Mouse (Mus musculus) layer of hippocampus, postnatal 25 days (tissue): ENCODE data around the gene Pik3r2. TPM values are rescaled to one million over a fixed set of nuclear protein-coding genes. Genes with fewer than 3 reads are reported as not detected.
A peak's percentile ranks its signal among the peaks of the same experiment; 100 is the strongest.
"Not testable (repeated sequence)": the region's sequence is repeated elsewhere in the genome, so short reads cannot be mapped to it uniquely, and the experiment has no call there.

Experiments used
- DNase-seq, 2 experiments: peaks; one replicate each; pipeline ENCODE4 v3.0.0; 2022; ENCODE audit warnings: mixed read lengths in 2 of 2, low spot score in 1 of 2; ENCODE audit errors: extremely low spot score in 1 of 2
- total RNA-seq, 2 experiments: library from RNA; stranded (reverse); gene quantifications; 2 replicates each; pipeline ENCODE4 v1.2.3; 2021

Gene Pik3r2
- total RNA-seq = 100 to 1,000 TPM; 154 to 159 TPM

- peak; percentile 99 for DNase-seq
Observed at GRCm38 (mm10) chr8:70776496-70777444, at the start of gene Pik3r2. Pik3r2 (minus strand) TSS chr8:70776713.

- no peak for DNase-seq
Observed at GRCm38 (mm10) chr8:70825816-70826215, 49.3 kb upstream of the Pik3r2 start.

- no peak for DNase-seq
Observed at GRCm38 (mm10) chr8:70823802-70824201, 47.3 kb upstream of the Pik3r2 start.

- DNase-seq = not testable (repeated sequence)
Observed at GRCm38 (mm10) chr8:70822594-70822993, 46.1 kb upstream of the Pik3r2 start.

- DNase-seq = no peak
Observed at GRCm38 (mm10) chr8:70821992-70822391, 45.5 kb upstream of the Pik3r2 start.

GRCm38 (mm10) chr8:70821399-70821962 is 45.0 kb upstream of the Pik3r2 start:
- DNase-seq = peak in 1 of 2 experiments; percentile 73

GRCm38 (mm10) chr8:70820101-70820935 is 43.8 kb upstream of the Pik3r2 start:
- no peak for DNase-seq

- no peak for DNase-seq
Observed at GRCm38 (mm10) chr8:70816679-70817078, 40.2 kb upstream of the Pik3r2 start.

GRCm38 (mm10) chr8:70812885-70813284 is 36.4 kb upstream of the Pik3r2 start:
- no peak for DNase-seq

- no peak for DNase-seq
Observed at GRCm38 (mm10) chr8:70812055-70812454, 35.5 kb upstream of the Pik3r2 start.

GRCm38 (mm10) chr8:70810962-70811680 is 34.6 kb upstream of the Pik3r2 start:
- no peak for DNase-seq

GRCm38 (mm10) chr8:70808955-70809701 is 32.6 kb upstream of the Pik3r2 start:
- no peak for DNase-seq

GRCm38 (mm10) chr8:70808239-70808638 is 31.7 kb upstream of the Pik3r2 start, which contains the start of gene Il12rb1:
Il12rb1 (plus strand) TSS chr8:70808449.
- DNase-seq = no peak

GRCm38 (mm10) chr8:70807304-70807703 is 30.8 kb upstream of the Pik3r2 start:
- no peak for DNase-seq

GRCm38 (mm10) chr8:70806541-70806940 is 30.0 kb upstream of the Pik3r2 start:
- no peak for DNase-seq

- DNase-seq = peak; percentile 72 to 73
Observed at GRCm38 (mm10) chr8:70804481-70805206, 28.1 kb upstream of the Pik3r2 start, which contains the start of gene Mast3. Mast3 (minus strand) TSS chr8:70805054.

GRCm38 (mm10) chr8:70803761-70804480 is 27.4 kb upstream of the Pik3r2 start:
- DNase-seq = peak; percentile 52 to 61
